Mouse (Mus musculus) layer of hippocampus, adult 2 months (tissue): ENCODE results near the gene Vps9d1. TPM values are rescaled to one million over a fixed set of nuclear protein-coding genes. Genes with fewer than 3 reads are reported as not detected.
A peak's percentile ranks its signal among the peaks of the same experiment; 100 is the strongest.
"Not testable (repeated sequence)": the region's sequence is repeated elsewhere in the genome, so short reads cannot be mapped to it uniquely, and the experiment has no call there.

Experiments
- DNase-seq, 2 experiments: peaks; one replicate each; pipeline ENCODE4 v3.0.0; 2022; ENCODE audit warnings: low spot score in 2 of 2
- H3K27ac ChIP-seq: fragments of 200-600 bp; 2 replicates; pipeline ENCODE4 v1.8.1; 2022
- H3K4me3 ChIP-seq: fragments of 200-600 bp; 2 replicates; pipeline ENCODE4 v1.8.1; 2022; ENCODE audit warnings: mild to moderate bottlenecking
- CTCF ChIP-seq: fragments of 200-600 bp; conservative IDR thresholded peaks from 2 replicates; pipeline ENCODE4 v1.8.1; 2022; ENCODE audit warnings: antibody characterized with exemption, mild to moderate bottlenecking, moderate library complexity
- total RNA-seq, 2 experiments: library from RNA; stranded (reverse); gene quantifications; 2 replicates each; pipeline ENCODE4 v1.2.3; 2021

Gene Vps9d1
- total RNA-seq, 2 experiments from 2014 or later = 59.5 to 70.3 TPM

GRCm38 (mm10) chr8:123228416-123228815, 25.7 kb downstream of the Vps9d1 start:
- H3K27ac ChIP-seq = no peak overlapping the region
- DNase-seq = no peak
- TF ChIP-seq CTCF = no peak
- H3K4me3 ChIP-seq = no peak overlapping the region

GRCm38 (mm10) chr8:123224278-123225266, 29.6 kb downstream of the Vps9d1 start, which contains the start of gene Cdk10:
Cdk10 (plus strand) TSS chr8:123224842.
- peak within 1 kb of the TSS; percentile 93 for H3K27ac ChIP-seq
- no peak; the same call in 1 of the 2 replicates for TF ChIP-seq CTCF
- peak; percentile 94 for DNase-seq

GRCm38 (mm10) chr8:123220917-123221316, 33.2 kb downstream of the Vps9d1 start:
- Histone ChIP-seq H3K4me3 (no peak overlapping the region), H3K27ac (no peak overlapping the region)
- DNase-seq = no peak
- TF ChIP-seq CTCF = no peak

More at GRCm38 (mm10) chr8:123224278-123225266, 29.6 kb downstream of the Vps9d1 start, which contains the start of gene Cdk10:
- H3K4me3 ChIP-seq = peak within 1 kb of the TSS; percentile 66

GRCm38 (mm10) chr8:123215430-123215829, 38.7 kb downstream of the Vps9d1 start:
- DNase-seq = no peak
- H3K4me3 ChIP-seq = no peak overlapping the region
- no peak overlapping the region for H3K27ac ChIP-seq
- no peak for TF ChIP-seq CTCF

GRCm38 (mm10) chr8:123213118-123213772, 40.9 kb downstream of the Vps9d1 start:
- H3K27ac ChIP-seq = peak overlapping the region; percentile 91
- peak; percentile 1; the same call in 1 of the 2 replicates for TF ChIP-seq CTCF
- H3K4me3 ChIP-seq = peak overlapping the region; percentile 84
- no peak for DNase-seq

GRCm38 (mm10) chr8:123212321-123213117, 41.6 kb downstream of the Vps9d1 start, which contains the start of the genes Chmp1a and Spata33:
Chmp1a (minus strand) TSS chr8:123212763.
Spata33 (plus strand) TSS chr8:123212832.
- peak within 1 kb of the TSS; percentile 84 for H3K4me3 ChIP-seq
- peak; percentile 86 for TF ChIP-seq CTCF
- peak within 1 kb of the TSS; percentile 91 for H3K27ac ChIP-seq
- peak; percentile 80 to 83 for DNase-seq

- Histone ChIP-seq H3K27ac (peak overlapping the region; percentile 91), H3K4me3 (peak overlapping the region; percentile 84)
- no peak for DNase-seq
- no peak for TF ChIP-seq CTCF
Measured at GRCm38 (mm10) chr8:123211876-123212275, 42.3 kb downstream of the Vps9d1 start.

GRCm38 (mm10) chr8:123203571-123203970, 50.6 kb downstream of the Vps9d1 start:
- no peak overlapping the region for H3K27ac ChIP-seq
- no peak overlapping the region for H3K4me3 ChIP-seq
- TF ChIP-seq CTCF = no peak
- no peak for DNase-seq

- TF ChIP-seq CTCF = peak; percentile 97
- H3K27ac ChIP-seq = no peak overlapping the region
- H3K4me3 ChIP-seq = no peak overlapping the region
- peak; percentile 65 to 89 for DNase-seq
Measured at GRCm38 (mm10) chr8:123202288-123202687, 51.9 kb downstream of the Vps9d1 start.

GRCm38 (mm10) chr8:123199864-123200263, 54.3 kb downstream of the Vps9d1 start:
- no peak overlapping the region for H3K4me3 ChIP-seq
- no peak for TF ChIP-seq CTCF
- H3K27ac ChIP-seq = no peak overlapping the region
- no peak for DNase-seq

- not testable (repeated sequence) for DNase-seq, H3K27ac ChIP-seq, H3K4me3 ChIP-seq
Measured at GRCm38 (mm10) chr8:123197016-123197415, 57.1 kb downstream of the Vps9d1 start.

- no peak overlapping the region for H3K4me3 ChIP-seq
- H3K27ac ChIP-seq = no peak overlapping the region
- TF ChIP-seq CTCF = no peak
- no peak for DNase-seq
Measured at GRCm38 (mm10) chr8:123193771-123194170, 60.4 kb downstream of the Vps9d1 start.

Other genes starting within 250 kb of the Vps9d1 start
- gene Ankrd11, start 212.1 kb downstream of the Vps9d1 start, total RNA-seq = 100 to 1,000 TPM; 165 to 176 TPM
- 10 to 100 TPM; 63.4 to 66.3 TPM for gene Spg7, start 191.4 kb downstream of the Vps9d1 start, total RNA-seq
- gene Rpl13, start 152.0 kb downstream of the Vps9d1 start, total RNA-seq = 100 to 1,000 TPM; 418 to 466 TPM
- gene Cpne7, start 137.0 kb downstream of the Vps9d1 start, total RNA-seq = 100 to 1,000 TPM; 257 to 313 TPM
- gene Sult5a1, start 96.0 kb downstream of the Vps9d1 start, total RNA-seq = 1 to 10 TPM; 2.0 to 2.8 TPM
- gene Dpep1, start 68.1 kb downstream of the Vps9d1 start, total RNA-seq = under 1 TPM in 1 of 2 experiments, not detected in 1; 0.37 TPM
- gene Chmp1a, start 41.6 kb downstream of the Vps9d1 start, total RNA-seq = 100 to 1,000 TPM; 102 to 111 TPM
- gene Spata33, start 41.5 kb downstream of the Vps9d1 start, total RNA-seq = 1 to 10 TPM; 6.5 to 7.1 TPM
- gene Cdk10, start 29.5 kb downstream of the Vps9d1 start, total RNA-seq = 10 to 100 TPM; 93.9 to 98.8 TPM
- 10 to 100 TPM; 71.4 to 75.0 TPM for gene Spata2l, start 18.1 kb downstream of the Vps9d1 start, total RNA-seq
- gene Zfp276, start 153 bp downstream of the Vps9d1 start, total RNA-seq = 10 to 100 TPM; 20.3 to 24.8 TPM
- 1 to 10 TPM; 1.7 to 2.8 TPM for gene Fanca, start 64.2 kb upstream of the Vps9d1 start, total RNA-seq
- gene Spire2, start 78.4 kb upstream of the Vps9d1 start, total RNA-seq = 10 to 100 TPM; 15.8 to 17.4 TPM
- gene Tcf25, start 119.4 kb upstream of the Vps9d1 start, total RNA-seq = 100 to 1,000 TPM; 459 to 497 TPM
- not detected for gene Mc1r, start 152.8 kb upstream of the Vps9d1 start, total RNA-seq
- 100 to 1,000 TPM; 249 to 277 TPM for gene Tubb3, start 157.1 kb upstream of the Vps9d1 start, total RNA-seq
- gene Def8, start 169.2 kb upstream of the Vps9d1 start, total RNA-seq = 10 to 100 TPM; 56.7 to 62.1 TPM
- gene Afg3l1, start 223.6 kb upstream of the Vps9d1 start, total RNA-seq = 10 to 100 TPM; 23.6 to 37.6 TPM